Mouse (Mus musculus) midbrain, postnatal 0 days (tissue): ENCODE measurements around the gene Cfap54. TPM values are rescaled to one million over a fixed set of nuclear protein-coding genes. Genes with fewer than 3 reads are reported as not detected.

Experiments
- ATAC-seq: fragments of 200-750 bp; cut with Nextera tagmentation; 2 replicates; pipeline ENCODE4 v1.8.0; 2017; ENCODE audit warnings: moderate number of reproducible peaks, mild to moderate bottlenecking, moderate TSS enrichment, moderate library complexity; ENCODE audit not compliant: low FRiP score
- DNase-seq: peaks from one replicate; pipeline ENCODE4 v3.0.0-alpha.2; 2015; ENCODE audit warnings: low spot score
- H3K27ac ChIP-seq: fragments of 300-500 bp; sonication (generic); 2 replicates; pipeline ENCODE4 v1.5.1; 2014; ENCODE audit warnings: low read depth, mild to moderate bottlenecking, low read length, mixed read lengths
- H3K27me3 ChIP-seq: fragments of 300-500 bp; sonication (generic); 2 replicates; pipeline ENCODE4 v1.6.1; 2014; ENCODE audit warnings: low read length, control low read depth, mixed read lengths; ENCODE audit not compliant: insufficient read depth
- H3K36me3 ChIP-seq: fragments of 300-500 bp; sonication (generic); 2 replicates; pipeline ENCODE4 v1.6.1; 2014; ENCODE audit warnings: low read length, control low read depth, mixed read lengths; ENCODE audit not compliant: insufficient read depth
- H3K4me1 ChIP-seq: fragments of 300-500 bp; sonication (generic); 2 replicates; pipeline ENCODE4 v1.6.1; 2014; ENCODE audit warnings: mild to moderate bottlenecking, control low read depth, antibody characterized with exemption, low read length, mixed read lengths; ENCODE audit not compliant: insufficient read depth
- H3K4me2 ChIP-seq: fragments of 300-500 bp; sonication (generic); 2 replicates; pipeline ENCODE4 v1.6.1; 2014; ENCODE audit warnings: low read depth, mild to moderate bottlenecking, low read length, mixed read lengths; ENCODE audit not compliant: poor library complexity, severe bottlenecking
- H3K4me3 ChIP-seq: fragments of 300-500 bp; sonication (generic); 2 replicates; pipeline ENCODE4 v1.5.1; 2014; ENCODE audit warnings: low read depth, mild to moderate bottlenecking, low read length, moderate library complexity
- H3K9ac ChIP-seq: fragments of 300-500 bp; sonication (generic); replicated peaks from 2 replicates; pipeline ENCODE4 v1.6.1; 2014; ENCODE audit warnings: mild to moderate bottlenecking, low read length, moderate library complexity, mixed read lengths; ENCODE audit not compliant: poor library complexity, severe bottlenecking
- H3K9me3 ChIP-seq: fragments of 300-500 bp; sonication (generic); 2 replicates; pipeline ENCODE4 v1.6.1; 2016; ENCODE audit warnings: low read length, control low read depth
- CTCF ChIP-seq: IDR thresholded peaks from 2 replicates; pipeline ENCODE4 v1.5.1; 2016; ENCODE audit warnings: antibody characterized with exemption, mild to moderate bottlenecking
- WGBS: fragments of 180-500 bp; shearing (Covaris S2); extraction: QIAGEN DNeasy Blood & Tissue Kit; methylation state at CpG from one replicate; pipeline ENCODE4 v1.1.7; 2014; 5-methylcytosine and 5-hydroxymethylcytosine counted together
- polyA plus RNA-seq: library from polyadenylated mRNA; unstranded; fragments of >200 nt; fragmentation: Nextera tagmentation; extraction: Ambion mirVana; gene quantifications from 2 replicates; pipeline ENCODE4 v1.2.1, GENCODE M21; 2015
- total RNA-seq: library from RNA; depleted of rRNA; stranded (reverse); fragments of >200 nt; gene quantifications from 2 replicates; pipeline ENCODE4 v1.2.3, GENCODE M21; 2014

Gene Cfap54
- total and polyA plus RNA-seq, 2 experiments from 2014 or later, result 4.2 to 4.9 TPM

DNA sequence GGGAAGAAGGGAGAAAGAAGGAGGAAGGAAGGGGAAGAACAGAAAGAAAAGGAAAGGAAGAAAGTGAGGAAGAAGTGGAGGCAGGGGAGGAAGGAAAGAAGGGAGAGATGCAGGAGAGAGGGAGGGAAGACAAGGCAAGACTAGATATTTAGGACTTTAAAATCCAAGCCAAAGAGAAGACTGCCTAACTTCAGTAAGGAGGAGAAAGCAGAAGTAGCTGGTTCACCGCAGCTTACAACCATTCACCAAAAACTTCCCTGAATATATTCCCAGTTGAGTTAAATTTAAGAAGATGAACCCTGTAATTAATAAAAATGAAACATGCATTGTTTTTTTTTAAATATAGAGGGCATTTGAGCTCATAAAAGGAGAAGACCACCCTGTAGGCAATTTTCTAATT is 34.3 kb upstream of the Cfap54 start:
- DNase-seq, result no peak
- no peak overlapping the region for H3K27ac ChIP-seq
- no peaks in the 10 kb centered on the region for H3K27me3 ChIP-seq
- H3K4me1 ChIP-seq, result no peaks in the 10 kb centered on the region
- no peaks in the 10 kb centered on the region for H3K9me3 ChIP-seq
- no peak for ATAC-seq
- no peak overlapping the region for H3K4me3 ChIP-seq
- no peak overlapping the region for H3K4me2 ChIP-seq
- no peaks in the 10 kb centered on the region for H3K36me3 ChIP-seq
- TF ChIP-seq CTCF, result no peak
- no peak overlapping the region for H3K9ac ChIP-seq
- WGBS, result 96% methylated on average over 1 of the region's 1 CpGs

- H3K27me3 ChIP-seq, result no peaks in the 10 kb centered on the region
- TF ChIP-seq CTCF, result no peak
- H3K4me1 ChIP-seq, result no peaks in the 10 kb centered on the region
- no peak overlapping the region for H3K9ac ChIP-seq
- no peak overlapping the region for H3K27ac ChIP-seq
- no peaks in the 10 kb centered on the region for H3K9me3 ChIP-seq
- ATAC-seq (no peak), DNase-seq (no peak)
- WGBS, result 70% methylated on average over 1 of the region's 1 CpGs
- no peak overlapping the region for H3K4me2 ChIP-seq
- H3K36me3 ChIP-seq, result no peaks in the 10 kb centered on the region
- no peak overlapping the region for H3K4me3 ChIP-seq
Observed at GRCm38 (mm10) chr10:93114782-93115181, 33.4 kb upstream of the Cfap54 start.

- Histone ChIP-seq H3K4me1 (no peaks in the 10 kb centered on the region), H3K27me3 (no peaks in the 10 kb centered on the region), H3K4me3 (no peak overlapping the region), H3K4me2 (no peak overlapping the region), H3K9me3 (no peaks in the 10 kb centered on the region), H3K27ac (no peak overlapping the region), H3K9ac (no peak overlapping the region), H3K36me3 (no peaks in the 10 kb centered on the region)
- ATAC-seq (no peak), DNase-seq (no peak)
- 86% methylated on average over 8 of the region's 8 CpGs for WGBS
- no peak for TF ChIP-seq CTCF
Observed at GRCm38 (mm10) chr10:93113968-93114367, 32.5 kb upstream of the Cfap54 start.

DNA sequence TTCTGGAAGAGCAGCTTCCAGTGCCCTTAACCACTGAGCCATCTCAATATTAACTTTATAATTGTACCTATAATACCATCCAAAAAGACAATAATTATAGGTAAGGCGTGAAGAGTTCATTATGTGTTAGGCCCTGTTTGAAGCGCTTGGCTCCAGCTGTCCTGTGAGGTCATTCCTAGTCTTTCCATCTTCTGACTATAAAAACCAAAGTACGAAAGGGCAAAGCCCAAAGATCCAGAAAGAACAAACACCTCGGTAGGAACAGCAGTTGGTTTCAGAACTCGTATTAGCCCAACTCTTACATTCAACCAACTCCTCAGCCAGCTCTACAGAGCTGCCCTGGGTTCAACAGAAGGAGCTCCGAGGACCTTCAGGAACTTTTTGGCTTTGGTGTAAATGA is 30.6 kb upstream of the Cfap54 start:
- H3K4me2 ChIP-seq, result no peak overlapping the region
- no peaks in the 10 kb centered on the region for H3K27me3 ChIP-seq
- TF ChIP-seq CTCF, result no peak
- H3K4me3 ChIP-seq, result no peak overlapping the region
- ATAC-seq (no peak), DNase-seq (no peak)
- no peaks in the 10 kb centered on the region for H3K9me3 ChIP-seq
- no peaks in the 10 kb centered on the region for H3K36me3 ChIP-seq
- H3K4me1 ChIP-seq, result no peaks in the 10 kb centered on the region
- 95% methylated on average over 6 of the region's 6 CpGs for WGBS
- no peak overlapping the region for H3K27ac ChIP-seq
- H3K9ac ChIP-seq, result no peak overlapping the region

DNA sequence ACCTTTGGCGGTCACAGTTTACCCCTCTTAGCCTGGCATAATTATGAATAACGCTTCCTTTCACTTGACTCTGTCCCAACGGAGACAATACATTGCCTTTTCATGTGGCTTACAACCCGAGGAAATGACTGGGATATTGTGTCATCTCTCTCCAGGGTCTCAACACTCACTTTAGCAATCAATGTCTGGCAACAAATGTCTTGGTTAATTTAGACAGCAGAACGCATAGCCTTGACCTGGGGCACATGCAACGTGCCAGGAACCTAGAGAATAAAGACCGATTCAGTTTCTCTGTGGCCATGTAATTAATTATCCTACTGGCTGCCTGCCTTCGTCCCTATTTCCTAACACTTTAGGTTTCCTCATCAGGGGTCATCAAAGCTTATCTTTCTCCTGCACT is 30.0 kb upstream of the Cfap54 start:
- WGBS, result 69% methylated on average over 8 of the region's 8 CpGs
- no peaks in the 10 kb centered on the region for H3K4me1 ChIP-seq
- H3K4me2 ChIP-seq, result no peak overlapping the region
- TF ChIP-seq CTCF, result no peak
- DNase-seq (no peak), ATAC-seq (no peak)
- no peak overlapping the region for H3K27ac ChIP-seq
- H3K9ac ChIP-seq, result no peak overlapping the region
- H3K9me3 ChIP-seq, result no peaks in the 10 kb centered on the region
- no peaks in the 10 kb centered on the region for H3K27me3 ChIP-seq
- H3K4me3 ChIP-seq, result no peak overlapping the region
- H3K36me3 ChIP-seq, result no peaks in the 10 kb centered on the region

DNA sequence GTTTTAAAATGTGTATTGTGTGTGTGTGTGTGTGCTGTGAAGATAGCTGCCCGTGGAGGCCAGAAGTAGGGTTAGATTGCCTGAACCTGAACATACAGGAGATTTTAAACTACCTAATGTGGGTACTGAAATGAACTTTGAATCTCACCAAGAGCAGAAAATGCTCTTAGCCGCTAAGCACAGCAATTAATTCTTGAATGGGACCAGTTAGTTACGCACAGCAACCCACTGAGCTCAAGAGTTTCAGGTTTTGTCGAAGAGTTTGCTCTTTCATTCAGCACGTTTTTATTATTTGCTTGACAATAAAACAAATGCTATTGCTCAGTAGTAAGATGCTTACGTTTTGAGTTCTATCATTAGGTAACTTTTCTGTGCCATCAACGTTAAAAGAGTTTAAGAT is 23.9 kb upstream of the Cfap54 start:
- H3K9me3 ChIP-seq, result no peaks in the 10 kb centered on the region
- no peaks in the 10 kb centered on the region for H3K4me1 ChIP-seq
- DNase-seq (no peak), ATAC-seq (no peak)
- H3K4me3 ChIP-seq, result no peak overlapping the region
- no peak for TF ChIP-seq CTCF
- H3K27ac ChIP-seq, result no peak overlapping the region
- no peaks in the 10 kb centered on the region for H3K27me3 ChIP-seq
- WGBS, result 66% methylated on average over 7 of the region's 7 CpGs
- no peak overlapping the region for H3K9ac ChIP-seq
- no peaks in the 10 kb centered on the region for H3K36me3 ChIP-seq
- no peak overlapping the region for H3K4me2 ChIP-seq

DNA sequence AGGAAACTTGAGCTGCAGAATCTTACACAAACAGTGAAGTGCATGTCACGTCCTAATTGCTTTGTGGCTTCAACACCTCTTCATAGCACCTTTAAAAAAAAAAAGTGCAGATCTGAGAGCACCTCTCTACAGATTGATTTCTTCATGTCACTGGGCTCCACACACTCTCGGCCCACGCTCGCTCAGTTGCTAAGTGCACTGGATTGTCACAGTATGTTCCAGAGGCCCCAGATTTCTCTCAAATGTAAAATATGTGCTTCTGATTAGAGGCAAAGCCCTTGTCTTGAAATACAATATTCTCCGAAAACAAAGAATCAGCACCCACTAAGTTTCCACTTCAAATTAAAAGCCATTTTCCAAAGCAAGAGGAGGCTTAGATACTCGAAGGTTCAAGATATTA is 22.9 kb upstream of the Cfap54 start:
- Histone ChIP-seq H3K27me3 (no peaks in the 10 kb centered on the region), H3K9ac (no peak overlapping the region), H3K4me2 (no peak overlapping the region), H3K9me3 (no peaks in the 10 kb centered on the region), H3K36me3 (no peaks in the 10 kb centered on the region), H3K27ac (no peak overlapping the region), H3K4me3 (no peak overlapping the region), H3K4me1 (no peaks in the 10 kb centered on the region)
- TF ChIP-seq CTCF, result no peak
- ATAC-seq, result no peak
- WGBS, result 85% methylated on average over 6 of the region's 6 CpGs
- DNase-seq, result no peak
